Comparison of ENCODE assay signal across 11 mouse cellular contexts in the genomic region with DNA sequence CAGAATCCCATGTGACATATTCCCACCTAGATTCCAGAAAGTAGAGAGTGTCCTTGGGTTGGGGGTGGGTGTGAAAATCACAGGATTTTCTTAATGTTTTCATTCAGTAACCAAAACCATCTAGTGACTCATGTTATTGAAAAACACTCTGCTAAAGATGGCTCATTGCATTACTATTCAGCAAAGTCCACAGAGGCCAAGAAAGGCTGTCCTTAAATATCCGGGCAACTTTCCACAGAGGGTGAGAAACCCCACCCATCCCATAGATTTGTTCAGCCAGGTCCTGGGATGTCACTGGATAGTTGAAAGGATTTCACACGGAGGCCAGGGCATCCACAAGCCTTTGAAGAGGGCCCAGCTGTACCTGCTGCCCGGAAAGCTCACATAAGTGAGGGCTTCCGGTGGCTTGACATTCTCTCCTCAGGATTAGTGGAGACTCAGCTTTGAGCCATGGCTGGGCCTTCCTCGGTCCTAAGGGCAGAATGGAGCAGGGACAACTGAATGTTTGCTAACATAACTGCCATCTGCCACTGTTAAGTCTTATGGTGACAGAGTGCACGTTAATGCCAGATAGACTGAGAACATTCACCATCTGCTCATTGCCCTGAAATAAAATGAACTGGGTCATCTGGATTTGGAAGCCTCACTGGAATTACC.
DNase-seq lines count a peak whose midpoint lies in the region; ATAC-seq and TF ChIP-seq lines count a peak whose summit lies in the region.
"Had no signal": no experiment of that assay in that cellular context is flagged by ENCODE, and none has a peak within 500 bp of the region (broad histone marks: within the 10 kb centered on the region; RNA-seq: fewer than 3 reads in every experiment).

No protein-coding gene starts in this region.

- 0 out of 2 replicates have a peak, but pooled peaks have one; percentile 38 for ATAC-seq in forebrain, embryonic 15.5 days (replicated peaks)
- no peak for ATAC-seq in forebrain, postnatal 0 days
- ATAC-seq in CD4-positive, CD25-positive, alpha-beta regulatory T cell, adult 4 months = no peak
- no peak for ATAC-seq in intestine, embryonic 16.5 days

- peak overlapping the region; percentile 41 for H3ac ChIP-seq in C2C12 (ENCODE audit: control insufficient read depth, insufficient read length, low read depth)

- 63% methylated on average over 6 of the region's 6 CpGs for WGBS in forebrain, embryonic 15.5 days
- 65% methylated on average over 6 of the region's 6 CpGs for WGBS in forebrain, postnatal 0 days
- 65% methylated on average over 6 of the region's 6 CpGs for WGBS in intestine, embryonic 16.5 days

- DNase-seq in forebrain, postnatal 0 days = no peak
- peak; percentile 92 for DNase-seq in cerebellum, adult 9-11 months
- DNase-seq in heart, postnatal 25 days (ENCODE audit: low spot score) = peak; percentile 16
- DNase-seq in left cerebral cortex, adult 2 months (ENCODE audit: extremely low spot score in 1 of 2, low spot score in 2 of 2) = no peak
- DNase-seq: lung, embryonic 14.5 days had no signal

- H3K27ac ChIP-seq in forebrain, embryonic 15.5 days (replicated peaks) = no peak overlapping the region
- no peak overlapping the region for H3K27ac ChIP-seq in forebrain, postnatal 0 days (ENCODE audit: low read depth, low read length)
- H3K27ac ChIP-seq in left cerebral cortex, adult 2 months = no peak overlapping the region
- no peak overlapping the region for H3K27ac ChIP-seq in intestine, embryonic 16.5 days (ENCODE audit: low read length)
- H3K27ac ChIP-seq: embryonic facial prominence, embryonic 15.5 days had no signal

- H3K4me1 ChIP-seq in forebrain, embryonic 15.5 days = no peaks in the 10 kb centered on the region; the same call in 1 of the 2 replicates
- no peaks in the 10 kb centered on the region for H3K4me1 ChIP-seq in forebrain, postnatal 0 days (ENCODE audit: insufficient read depth)
- no peaks in the 10 kb centered on the region for H3K4me1 ChIP-seq in intestine, embryonic 16.5 days (ENCODE audit: control insufficient read depth, insufficient read depth, low read length)
- H3K4me1 ChIP-seq: embryonic facial prominence, embryonic 15.5 days had no signal

- no peak for TF ChIP-seq CTCF in forebrain, postnatal 0 days (IDR thresholded peaks at IDR 0.05; ENCODE audit: low read depth)
- TF ChIP-seq CTCF in C2C12 (IDR thresholded peaks at IDR 0.05; ENCODE audit: control insufficient read depth, insufficient read depth, insufficient read length) = no peak
- TF ChIP-seq CTCF in left cerebral cortex, adult 2 months (IDR thresholded peaks at IDR 0.05) = no peak

- H3K79me2 ChIP-seq in C2C12 (ENCODE audit: control insufficient read depth, insufficient read depth) = no peaks in the 10 kb centered on the region

- no peaks in the 10 kb centered on the region for H3K9me3 ChIP-seq in forebrain, embryonic 15.5 days
- H3K9me3 ChIP-seq in forebrain, postnatal 0 days (ENCODE audit: low read length) = no peaks in the 10 kb centered on the region
- no peaks in the 10 kb centered on the region for H3K9me3 ChIP-seq in intestine, embryonic 16.5 days (ENCODE audit: control insufficient read depth, low read length)
- H3K9me3 ChIP-seq: embryonic facial prominence, embryonic 15.5 days had no signal

- H3K27me3 ChIP-seq in forebrain, embryonic 15.5 days = no peaks in the 10 kb centered on the region
- no peaks in the 10 kb centered on the region for H3K27me3 ChIP-seq in forebrain, postnatal 0 days (ENCODE audit: insufficient read depth, low read length)
- H3K27me3 ChIP-seq in C2C12 (ENCODE audit: control insufficient read depth, insufficient read depth, insufficient read length) = no peaks in the 10 kb centered on the region
- H3K27me3 ChIP-seq in intestine, embryonic 16.5 days (replicated peaks; ENCODE audit: control insufficient read depth, insufficient read depth, low read length) = no peaks in the 10 kb centered on the region
- H3K27me3 ChIP-seq: CH12.LX; embryonic facial prominence, embryonic 15.5 days had no signal

- H3K36me3 ChIP-seq in forebrain, embryonic 15.5 days = no peaks in the 10 kb centered on the region
- no peaks in the 10 kb centered on the region for H3K36me3 ChIP-seq in forebrain, postnatal 0 days (ENCODE audit: insufficient read depth)
- H3K36me3 ChIP-seq in C2C12 (ENCODE audit: control insufficient read depth, insufficient read depth) = no peaks in the 10 kb centered on the region
- H3K36me3 ChIP-seq in intestine, embryonic 16.5 days (ENCODE audit: control insufficient read depth, insufficient read depth, low read length) = no peaks in the 10 kb centered on the region
- H3K36me3 ChIP-seq: embryonic facial prominence, embryonic 15.5 days had no signal

- H3K4me3 ChIP-seq in forebrain, embryonic 15.5 days = no peak overlapping the region
- H3K4me3 ChIP-seq in forebrain, postnatal 0 days (ENCODE audit: low read depth, low read length) = no peak overlapping the region
- no peak overlapping the region for H3K4me3 ChIP-seq in C2C12 (ENCODE audit: insufficient read depth, poor library complexity, severe bottlenecking)
- no peak overlapping the region for H3K4me3 ChIP-seq in left cerebral cortex, adult 2 months
- H3K4me3 ChIP-seq in intestine, embryonic 16.5 days (ENCODE audit: low read length) = no peak overlapping the region
- H3K4me3 ChIP-seq: embryonic facial prominence, embryonic 15.5 days had no signal

- H3K79me3 ChIP-seq in C2C12 (ENCODE audit: low read depth) = no peaks in the 10 kb centered on the region

- H3K4me2 ChIP-seq in forebrain, embryonic 15.5 days (replicated peaks) = no peak overlapping the region
- no peak overlapping the region for H3K4me2 ChIP-seq in forebrain, postnatal 0 days (ENCODE audit: low read depth)
- H3K4me2 ChIP-seq in intestine, embryonic 16.5 days (ENCODE audit: low read depth, low read length) = no peak overlapping the region
- H3K4me2 ChIP-seq: embryonic facial prominence, embryonic 15.5 days; lung, embryonic 14.5 days had no signal

- H3K9ac ChIP-seq in forebrain, embryonic 15.5 days (replicated peaks) = no peak overlapping the region
- no peak overlapping the region for H3K9ac ChIP-seq in forebrain, postnatal 0 days
- H3K9ac ChIP-seq in intestine, embryonic 16.5 days (ENCODE audit: low read depth, low read length) = no peak overlapping the region
- H3K9ac ChIP-seq: embryonic facial prominence, embryonic 15.5 days; lung, embryonic 14.5 days had no signal

- intact Hi-C loops in heart, postnatal 25 days (cut with DNase I) = no loop called here
- intact Hi-C loops in left cerebral cortex, adult 2 months (cut with DNase I) = no loop called here

TF ChIP-seq in C2C12, 6 proteins besides CTCF, POLR2A, EP300 and RAD21:
- TF ChIP-seq MAX (IDR thresholded peaks at IDR 0.05) = no peak
- peak; percentile 8 for TF ChIP-seq CEBPB (IDR thresholded peaks at IDR 0.05; ENCODE audit: low read depth)

Comparison
In these comparisons a context has a peak if more than half of its experiments do, and no peak if none do; other contexts are left out.
1. DNase-seq: peak in cerebellum, adult 9-11 months (single experiment) and heart, postnatal 25 days (single experiment); none in forebrain, postnatal 0 days (single experiment) and left cerebral cortex, adult 2 months (0 of 2).